Mouse (Mus musculus) myocyte (in vitro differentiated cells): Measurements from ENCODE around the gene Cnr1. TPM values are rescaled to one million over a fixed set of nuclear protein-coding genes. Genes with fewer than 3 reads are reported as not detected.

Experiments used
- H3K27me3 ChIP-seq: one replicate; pipeline ENCODE4 v1.6.1; 2011; ENCODE audit not compliant: control insufficient read depth, insufficient read depth, insufficient read length
- H3K36me3 ChIP-seq: one replicate; pipeline ENCODE4 v1.6.1; 2011; ENCODE audit not compliant: control insufficient read depth, insufficient read depth
- H3K4me2 ChIP-seq: one replicate; pipeline ENCODE4 v1.6.1; 2011; ENCODE audit warnings: low read depth, control low read depth
- H3K4me3 ChIP-seq: one replicate; pipeline ENCODE4 v1.5.1; 2011; ENCODE audit warnings: mild to moderate bottlenecking, control low read depth, moderate library complexity
- H3K79me2 ChIP-seq: one replicate; pipeline ENCODE4 v1.6.1; 2011; ENCODE audit not compliant: control insufficient read depth, insufficient read depth
- H3ac ChIP-seq: one replicate; pipeline ENCODE4 v1.6.1; 2011; ENCODE audit not compliant: control insufficient read depth, insufficient read length
- CEBPB ChIP-seq: IDR thresholded peaks from 2 replicates; pipeline ENCODE4 v1.6.1; 2011; ENCODE audit warnings: mild to moderate bottlenecking, moderate library complexity; ENCODE audit not compliant: poor library complexity, insufficient read depth, severe bottlenecking
- E2F4 ChIP-seq: IDR thresholded peaks from one replicate; pipeline ENCODE4 v1.6.1; 2011; ENCODE audit warnings: mild to moderate bottlenecking, control low read depth, moderate library complexity; ENCODE audit not compliant: insufficient read depth
- MAX ChIP-seq: IDR thresholded peaks from one replicate; pipeline ENCODE4 v1.6.1; 2011; ENCODE audit warnings: low read depth, mild to moderate bottlenecking, control low read depth
- MYOD1 ChIP-seq, 3 experiments: IDR thresholded peaks; one replicate each; pipeline ENCODE4 v1.6.1; 2011; ENCODE audit warnings: control low read depth in 2 of 3, low read depth in 2 of 3, mild to moderate bottlenecking in 2 of 3, moderate library complexity in 1 of 3; ENCODE audit not compliant: insufficient read length in 2 of 3, control insufficient read depth in 1 of 3
- MYOG ChIP-seq, 3 experiments: IDR thresholded peaks; one replicate each; pipeline ENCODE4 v1.6.1; 2011; ENCODE audit warnings: control low read depth in 2 of 3, low read depth in 2 of 3, mild to moderate bottlenecking in 2 of 3; ENCODE audit not compliant: insufficient read length in 2 of 3, control insufficient read depth in 1 of 3, insufficient read depth in 1 of 3
- POLR2A ChIP-seq: IDR thresholded peaks from one replicate; pipeline ENCODE4 v1.6.1; 2011; ENCODE audit warnings: low read depth, mild to moderate bottlenecking, control low read depth, moderate library complexity; ENCODE audit not compliant: insufficient read length
- POLR2AphosphoS2 ChIP-seq: IDR thresholded peaks from one replicate; pipeline ENCODE4 v1.6.1; 2011; ENCODE audit warnings: low read depth, control low read depth; ENCODE audit not compliant: insufficient read length
- REST ChIP-seq: IDR thresholded peaks from one replicate; pipeline ENCODE4 v1.6.1; 2011; ENCODE audit warnings: mild to moderate bottlenecking, control low read depth, moderate library complexity; ENCODE audit not compliant: insufficient read depth, insufficient read length
- SRF ChIP-seq: IDR thresholded peaks from one replicate; pipeline ENCODE4 v1.6.1; 2011; ENCODE audit warnings: low read depth; ENCODE audit not compliant: control insufficient read depth, insufficient read length
- TCF12 ChIP-seq: IDR thresholded peaks from one replicate; pipeline ENCODE4 v1.6.1; 2011; ENCODE audit warnings: mild to moderate bottlenecking, control low read depth; ENCODE audit not compliant: poor library complexity, insufficient read depth, severe bottlenecking
- TCF3 ChIP-seq: IDR thresholded peaks from one replicate; pipeline ENCODE4 v1.6.1; 2011; ENCODE audit warnings: low read depth, control low read depth; ENCODE audit not compliant: insufficient read length
- USF1 ChIP-seq: IDR thresholded peaks from one replicate; pipeline ENCODE4 v1.6.1; 2011; ENCODE audit warnings: low read depth, mild to moderate bottlenecking, control low read depth, moderate library complexity
- polyA plus RNA-seq: library from polyadenylated mRNA; unstranded; fragments of >200 nt; fragmentation: generic; extraction: Trizol; gene quantifications from one replicate; pipeline ENCODE4 v1.2.1, GENCODE M21; 2012; ENCODE audit warnings: missing spikeins

Cnr1 gene
- polyA plus RNA-seq, 1 experiment, result 1.9 TPM

- no peak overlapping the region for H3K4me3 ChIP-seq
- no peak overlapping the region for H3ac ChIP-seq
- H3K4me2 ChIP-seq, result no peak overlapping the region
- no peaks in the 10 kb centered on the region for H3K79me2 ChIP-seq
- TF ChIP-seq USF1 (no peak), MAX (no peak), MYOD1 (IDR thresholded peaks at IDR 0.05; ENCODE audit: control insufficient read depth in 1 of 3, insufficient read length in 2 of 3, low read depth in 2 of 3) (no peak), TCF12 (no peak), TCF3 (no peak), SRF (no peak), REST (no peak), MYOG (IDR thresholded peaks at IDR 0.05; ENCODE audit: control insufficient read depth in 1 of 3, insufficient read depth in 1 of 3, insufficient read length in 2 of 3, low read depth in 2 of 3) (no peak), POLR2A (no peak), CEBPB (no peak), POLR2AphosphoS2 (no peak), E2F4 (no peak)
- H3K36me3 ChIP-seq, result no peaks in the 10 kb centered on the region
- H3K27me3 ChIP-seq, result no peaks in the 10 kb centered on the region
Measured at GRCm38 (mm10) chr4:33959841-33960240, 35.4 kb downstream of the Cnr1 start.

- H3K36me3 ChIP-seq, result no peaks in the 10 kb centered on the region
- no peak overlapping the region for H3K4me3 ChIP-seq
- no peak overlapping the region for H3K4me2 ChIP-seq
- no peak for TF ChIP-seq MAX
- TF ChIP-seq POLR2A, result no peak
- TF ChIP-seq TCF3, result no peak
- no peak for TF ChIP-seq SRF
- TF ChIP-seq E2F4, result no peak
- no peak for TF ChIP-seq POLR2AphosphoS2
- no peak for TF ChIP-seq MYOD1 (IDR thresholded peaks at IDR 0.05; ENCODE audit: control insufficient read depth in 1 of 3, insufficient read length in 2 of 3, low read depth in 2 of 3)
- TF ChIP-seq MYOG (IDR thresholded peaks at IDR 0.05; ENCODE audit: control insufficient read depth in 1 of 3, insufficient read depth in 1 of 3, insufficient read length in 2 of 3, low read depth in 2 of 3), result no peak
- TF ChIP-seq CEBPB, result no peak
- TF ChIP-seq REST, result no peak
- TF ChIP-seq TCF12, result no peak
- no peaks in the 10 kb centered on the region for H3K27me3 ChIP-seq
- no peaks in the 10 kb centered on the region for H3K79me2 ChIP-seq
- no peak overlapping the region for H3ac ChIP-seq
Measured at GRCm38 (mm10) chr4:33970726-33971125, 46.3 kb downstream of the Cnr1 start.

DNA sequence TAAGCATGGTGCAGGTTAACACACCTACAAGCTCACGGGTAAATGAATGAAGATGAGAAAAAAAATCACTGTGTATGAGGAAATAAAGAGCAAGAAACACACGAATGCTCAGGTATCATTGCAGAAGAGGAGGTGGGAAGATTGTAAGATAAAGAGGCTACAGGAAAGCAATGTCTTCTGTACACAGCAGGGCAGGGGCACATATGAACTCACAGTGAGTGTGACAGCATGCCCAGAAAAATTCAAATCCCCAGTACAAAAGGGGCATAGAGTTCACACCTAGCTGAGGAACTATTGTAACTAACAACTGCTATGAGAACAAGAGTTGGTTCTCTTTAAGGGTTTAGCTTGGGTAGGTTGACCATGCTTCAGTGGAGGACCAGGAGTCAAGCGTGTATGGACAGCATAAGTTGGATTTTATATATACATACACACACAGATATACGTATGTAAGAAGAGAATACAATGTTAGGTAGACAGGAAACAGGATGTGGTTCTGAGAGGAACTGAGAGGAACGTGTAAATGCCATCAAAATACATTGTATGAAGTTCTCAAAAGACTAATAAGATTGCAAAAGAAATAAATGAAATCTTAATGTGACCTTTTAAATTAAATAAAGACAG is 64.2 kb downstream of the Cnr1 start:
- no peaks in the 10 kb centered on the region for H3K27me3 ChIP-seq
- H3K4me2 ChIP-seq, result no peak overlapping the region
- no peak for TF ChIP-seq SRF
- no peak for TF ChIP-seq POLR2A
- no peak for TF ChIP-seq MAX
- TF ChIP-seq POLR2AphosphoS2, result no peak
- no peak for TF ChIP-seq MYOG (IDR thresholded peaks at IDR 0.05; ENCODE audit: control insufficient read depth in 1 of 3, insufficient read depth in 1 of 3, insufficient read length in 2 of 3, low read depth in 2 of 3)
- TF ChIP-seq REST, result no peak
- no peak for TF ChIP-seq CEBPB
- TF ChIP-seq USF1, result no peak
- no peak for TF ChIP-seq TCF3
- no peak for TF ChIP-seq MYOD1 (IDR thresholded peaks at IDR 0.05; ENCODE audit: control insufficient read depth in 1 of 3, insufficient read length in 2 of 3, low read depth in 2 of 3)
- TF ChIP-seq E2F4, result no peak
- TF ChIP-seq TCF12, result no peak
- H3K4me3 ChIP-seq, result no peak overlapping the region
- no peak overlapping the region for H3ac ChIP-seq
- no peaks in the 10 kb centered on the region for H3K79me2 ChIP-seq
- no peaks in the 10 kb centered on the region for H3K36me3 ChIP-seq

DNA sequence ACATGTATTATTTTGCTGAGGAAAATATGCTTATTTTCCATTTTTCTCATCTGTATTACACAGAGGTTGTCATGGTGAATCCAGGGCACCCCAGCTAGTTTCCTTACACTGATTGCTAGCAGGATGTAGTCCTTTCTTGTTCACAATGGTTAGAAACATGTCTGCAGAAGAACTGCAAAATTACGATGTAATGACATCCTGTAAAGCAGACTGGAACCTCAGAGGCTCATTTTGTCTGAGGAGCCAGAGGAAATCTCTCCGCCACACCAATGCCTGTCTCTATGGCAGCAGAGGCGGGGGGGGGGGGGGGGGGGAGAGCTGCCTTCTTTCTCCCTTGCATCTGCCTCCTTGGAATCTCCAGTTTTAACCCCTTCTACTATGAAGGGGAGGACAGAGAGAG is 68.3 kb downstream of the Cnr1 start:
- Histone ChIP-seq H3K27me3 (no peaks in the 10 kb centered on the region), H3ac (no peak overlapping the region), H3K4me3 (no peak overlapping the region), H3K4me2 (no peak overlapping the region), H3K79me2 (no peaks in the 10 kb centered on the region), H3K36me3 (no peaks in the 10 kb centered on the region)
- no peak for TF ChIP-seq TCF3
- TF ChIP-seq MYOG (IDR thresholded peaks at IDR 0.05; ENCODE audit: control insufficient read depth in 1 of 3, insufficient read depth in 1 of 3, insufficient read length in 2 of 3, low read depth in 2 of 3), result no peak
- no peak for TF ChIP-seq E2F4
- no peak for TF ChIP-seq TCF12

- Histone ChIP-seq H3ac (no peak overlapping the region), H3K27me3 (no peaks in the 10 kb centered on the region), H3K36me3 (no peaks in the 10 kb centered on the region), H3K79me2 (no peaks in the 10 kb centered on the region), H3K4me3 (no peak overlapping the region), H3K4me2 (no peak overlapping the region)
- TF ChIP-seq MYOD1 (IDR thresholded peaks at IDR 0.05; ENCODE audit: control insufficient read depth in 1 of 3, insufficient read length in 2 of 3, low read depth in 2 of 3), result no peak
- TF ChIP-seq E2F4, result no peak
- no peak for TF ChIP-seq MYOG (IDR thresholded peaks at IDR 0.05; ENCODE audit: control insufficient read depth in 1 of 3, insufficient read depth in 1 of 3, insufficient read length in 2 of 3, low read depth in 2 of 3)
- no peak for TF ChIP-seq TCF3
- no peak for TF ChIP-seq USF1
- TF ChIP-seq POLR2AphosphoS2, result no peak
- TF ChIP-seq TCF12, result no peak
- TF ChIP-seq SRF, result no peak
Measured at GRCm38 (mm10) chr4:33996382-33996781, 72.0 kb downstream of the Cnr1 start.

Other genes starting within 250 kb of the Cnr1 start
- not detected for gene Spaca1, start 125.6 kb downstream of the Cnr1 start, polyA plus RNA-seq